Mouse (Mus musculus): ENCODE measurements around the gene Slc35e3. TPM values are rescaled to one million over a fixed set of nuclear protein-coding genes. Genes with fewer than 3 reads are reported as not detected.

Gene Slc35e3
- polyA plus RNA-seq, 1 experiment from 2014 or later: 17.5 TPM

DNA sequence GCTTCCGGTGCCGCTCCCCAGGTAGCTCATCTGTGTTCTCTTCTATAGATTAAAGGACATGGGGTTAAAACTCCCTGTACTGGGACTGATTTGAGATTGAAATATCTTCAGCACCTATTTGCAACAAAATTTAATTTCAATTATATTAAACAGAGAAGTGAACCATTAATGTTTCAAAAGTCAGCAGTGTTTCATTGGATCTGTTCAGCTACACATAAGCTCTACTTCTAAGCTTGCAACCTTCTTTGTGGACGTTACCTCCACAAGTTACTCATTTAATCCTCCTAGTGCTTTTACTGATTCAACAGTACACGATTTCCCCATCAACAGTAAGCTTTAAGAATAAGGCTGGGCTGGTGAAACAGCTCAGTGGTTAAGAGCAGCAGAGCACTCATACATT lies 51.1 kb downstream of the Slc35e3 start:
- H3K9me3 ChIP-seq: no peaks in the 10 kb centered on the region
- 89% methylated on average over 4 of the region's 4 CpGs for WGBS
- H3K4me3 ChIP-seq: no peak overlapping the region

DNA sequence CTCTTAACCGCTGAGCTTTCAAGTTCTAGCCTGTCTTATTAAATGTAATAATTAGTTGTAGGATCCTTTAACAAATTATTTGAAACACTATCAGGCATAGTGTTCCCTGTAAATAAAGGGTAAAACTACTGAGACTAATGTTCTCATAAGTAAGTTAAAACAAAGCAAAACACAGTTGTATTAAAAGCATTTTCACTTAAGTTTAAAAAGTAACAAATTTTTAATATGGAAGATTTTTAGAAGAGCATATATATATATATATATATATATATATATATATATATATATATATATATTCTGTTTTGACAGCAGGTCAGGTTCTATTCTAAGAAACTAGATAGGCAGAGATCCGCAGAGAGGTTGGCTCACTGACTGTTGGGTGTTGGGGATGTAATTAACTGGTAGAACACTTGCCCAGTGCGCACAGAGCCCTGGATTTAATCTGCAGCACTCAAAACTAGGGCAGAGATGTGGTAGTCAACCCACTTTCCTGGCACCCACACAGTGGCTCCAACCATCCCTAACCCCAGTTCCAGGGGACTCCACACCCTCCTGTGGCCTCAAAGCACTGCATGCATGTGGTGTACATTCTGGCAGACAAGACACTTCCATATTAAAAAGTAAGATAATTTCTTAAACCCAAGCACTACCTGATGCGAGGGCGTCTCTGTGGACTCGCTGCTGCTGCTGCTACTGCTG lies 51.8 kb downstream of the Slc35e3 start:
- Histone ChIP-seq H3K4me2 (no peak overlapping the region), H3K4me1 (no peaks in the 10 kb centered on the region), H3K27me3 (no peaks in the 10 kb centered on the region), H3K9ac (no peak overlapping the region), H3K9me3 (no peaks in the 10 kb centered on the region), H3K36me3 (peaks cover 91% of the 10 kb centered on the region), H3K4me3 (no peak overlapping the region), H3K27ac (no peak overlapping the region)
- no peak for ATAC-seq (ENCODE audit: borderline replicate concordance, extremely low read depth, low FRiP score, low TSS enrichment)
- WGBS: 95% methylated on average over 6 of the region's 6 CpGs

More for the DNA sequence above, 51.1 kb downstream of the Slc35e3 start:
- no peaks in the 10 kb centered on the region for H3K27me3 ChIP-seq
- ATAC-seq (ENCODE audit: borderline replicate concordance, extremely low read depth, low FRiP score, low TSS enrichment): no peak
- no peak overlapping the region for H3K27ac ChIP-seq
- H3K36me3 ChIP-seq: peaks cover 92% of the 10 kb centered on the region
- H3K9ac ChIP-seq: no peak overlapping the region
- H3K4me2 ChIP-seq: no peak overlapping the region
- H3K4me1 ChIP-seq: no peaks in the 10 kb centered on the region

DNA sequence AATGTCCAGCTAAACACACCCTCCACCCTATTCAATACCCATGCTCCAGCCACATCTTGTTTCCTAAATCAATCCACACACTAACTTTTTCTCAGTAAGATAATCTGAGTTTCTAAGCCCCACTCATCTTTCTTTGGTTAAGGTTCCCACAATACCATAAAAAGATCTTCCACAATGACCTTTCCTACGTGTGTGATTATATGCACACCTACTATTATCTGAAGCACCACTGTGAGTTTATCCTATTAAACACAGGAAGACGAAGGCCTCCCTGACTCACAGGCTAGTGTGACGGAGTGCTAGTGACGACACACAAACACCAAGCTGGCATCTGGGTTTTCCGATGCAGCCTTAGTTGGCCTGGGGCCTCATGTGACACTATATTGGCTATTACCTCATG lies 53.2 kb downstream of the Slc35e3 start:
- Histone ChIP-seq H3K27me3 (no peaks in the 10 kb centered on the region), H3K36me3 (peaks cover 91% of the 10 kb centered on the region), H3K4me2 (no peak overlapping the region), H3K9ac (no peak overlapping the region), H3K9me3 (no peaks in the 10 kb centered on the region), H3K4me1 (no peaks in the 10 kb centered on the region), H3K27ac (no peak overlapping the region), H3K4me3 (no peak overlapping the region)
- no peak for ATAC-seq (ENCODE audit: borderline replicate concordance, extremely low read depth, low FRiP score, low TSS enrichment)
- 85% methylated on average over 5 of the region's 5 CpGs for WGBS

DNA sequence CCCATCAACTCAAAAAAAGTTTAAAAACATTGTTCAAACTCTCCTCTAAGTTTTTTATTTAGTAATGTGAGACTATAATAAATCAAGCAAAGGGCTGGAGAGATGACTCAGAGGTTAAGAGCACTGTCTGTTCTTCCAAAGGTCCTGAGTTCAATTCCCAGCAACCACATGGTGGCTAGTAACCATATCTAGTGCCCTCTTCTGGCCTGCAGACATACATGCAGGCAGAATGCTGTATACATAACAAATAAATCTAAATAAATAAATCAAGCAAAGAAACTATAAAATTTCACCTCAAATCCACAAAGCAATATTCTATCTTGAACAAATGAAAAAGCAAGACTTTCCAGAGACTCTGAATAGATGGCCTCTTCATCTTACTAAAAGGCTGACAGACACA lies 54.0 kb downstream of the Slc35e3 start:
- no peak for ATAC-seq (ENCODE audit: borderline replicate concordance, extremely low read depth, low FRiP score, low TSS enrichment)
- H3K9me3 ChIP-seq: no peaks in the 10 kb centered on the region
- no peak overlapping the region for H3K4me2 ChIP-seq

DNA sequence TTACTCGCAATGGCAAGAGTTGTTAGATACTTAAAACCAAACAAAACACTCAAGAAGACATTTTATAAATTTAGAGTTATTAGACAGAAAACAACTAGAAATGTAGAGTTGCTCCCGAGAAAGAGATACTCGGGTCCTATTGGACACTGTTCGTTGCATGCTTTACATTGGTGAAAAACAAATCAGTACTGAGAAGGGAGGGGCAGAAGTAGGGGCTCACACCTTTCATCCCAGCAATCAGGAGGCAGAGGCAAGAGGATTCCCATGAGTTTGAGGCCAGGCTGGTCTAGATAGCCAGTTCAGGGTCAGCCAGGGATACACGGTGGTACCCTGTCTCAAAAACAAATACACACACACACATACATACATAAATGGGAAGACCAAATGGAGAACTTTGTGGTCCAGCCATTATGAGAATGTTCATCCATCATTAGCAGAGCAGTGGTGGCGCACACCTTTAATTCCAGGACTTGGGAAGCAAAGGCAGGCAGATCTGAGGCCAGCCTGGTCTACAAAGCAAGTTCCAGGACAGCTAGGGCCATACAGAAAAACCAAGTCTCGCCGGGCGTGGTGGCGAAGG lies 54.7 kb downstream of the Slc35e3 start:
- Histone ChIP-seq H3K36me3 (peaks cover 80% of the 10 kb centered on the region), H3K4me1 (no peaks in the 10 kb centered on the region), H3K9ac (no peak overlapping the region), H3K27ac (no peak overlapping the region), H3K4me3 (no peak overlapping the region), H3K4me2 (no peak overlapping the region), H3K27me3 (no peaks in the 10 kb centered on the region), H3K9me3 (no peaks in the 10 kb centered on the region)
- no peak for ATAC-seq (ENCODE audit: borderline replicate concordance, extremely low read depth, low FRiP score, low TSS enrichment)
- 91% methylated on average over 10 of the region's 10 CpGs for WGBS

More for the DNA sequence above, 54.0 kb downstream of the Slc35e3 start:
- H3K4me3 ChIP-seq: no peak overlapping the region
- H3K27ac ChIP-seq: no peak overlapping the region
- H3K36me3 ChIP-seq: peaks cover 87% of the 10 kb centered on the region
- H3K9ac ChIP-seq: no peak overlapping the region
- H3K4me1 ChIP-seq: no peaks in the 10 kb centered on the region
- H3K27me3 ChIP-seq: no peaks in the 10 kb centered on the region

DNA sequence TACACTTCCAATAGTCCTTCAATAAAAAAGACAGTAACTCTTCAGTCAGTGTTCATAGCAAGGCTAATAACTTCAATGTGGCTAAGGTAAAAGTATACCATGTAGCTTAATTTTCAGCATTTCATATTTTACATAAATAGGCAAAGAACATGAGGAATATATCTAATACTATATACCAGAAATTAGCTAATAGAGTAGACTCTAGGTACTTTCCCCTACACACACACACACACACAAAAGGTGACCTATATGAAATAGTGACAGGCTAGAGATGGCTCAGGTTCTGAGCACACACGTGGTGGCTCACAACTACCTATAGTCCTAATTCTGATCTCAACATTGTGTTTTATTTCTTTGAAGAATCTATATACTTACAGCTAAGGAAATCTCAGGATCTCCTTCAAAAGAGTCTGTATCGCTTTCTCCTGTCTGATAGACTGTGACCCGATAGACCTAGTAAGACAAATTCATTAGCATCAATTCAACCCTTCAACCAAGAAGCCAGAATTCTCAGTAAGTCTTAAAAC lies 55.3 kb downstream of the Slc35e3 start:
- Histone ChIP-seq H3K36me3 (peaks cover 74% of the 10 kb centered on the region), H3K27ac (no peak overlapping the region), H3K9me3 (no peaks in the 10 kb centered on the region), H3K27me3 (no peaks in the 10 kb centered on the region), H3K4me1 (no peaks in the 10 kb centered on the region), H3K9ac (no peak overlapping the region), H3K4me2 (no peak overlapping the region), H3K4me3 (no peak overlapping the region)
- ATAC-seq (ENCODE audit: borderline replicate concordance, extremely low read depth, low FRiP score, low TSS enrichment): no peak
- 94% methylated on average over 3 of the region's 3 CpGs for WGBS

DNA sequence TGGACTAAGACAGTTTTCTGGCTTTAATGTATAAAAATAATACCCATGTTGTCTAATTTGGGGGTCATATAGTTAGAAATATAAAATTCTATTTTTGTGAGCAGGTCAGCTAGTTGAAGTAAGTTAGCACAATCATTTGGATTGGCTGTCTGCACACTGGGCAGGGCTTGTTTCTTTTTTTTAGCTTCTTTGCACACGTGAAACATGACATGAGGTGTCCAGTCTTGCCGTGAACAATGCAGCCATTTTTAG lies 56.1 kb downstream of the Slc35e3 start:
- no peak for ATAC-seq (ENCODE audit: borderline replicate concordance, extremely low read depth, low FRiP score, low TSS enrichment)
- Histone ChIP-seq H3K4me2 (no peak overlapping the region), H3K4me1 (no peaks in the 10 kb centered on the region), H3K27me3 (no peaks in the 10 kb centered on the region), H3K4me3 (no peak overlapping the region), H3K9ac (no peak overlapping the region), H3K9me3 (no peaks in the 10 kb centered on the region), H3K36me3 (peaks cover 65% of the 10 kb centered on the region), H3K27ac (no peak overlapping the region)
- 73% methylated on average over 2 of the region's 2 CpGs for WGBS

DNA sequence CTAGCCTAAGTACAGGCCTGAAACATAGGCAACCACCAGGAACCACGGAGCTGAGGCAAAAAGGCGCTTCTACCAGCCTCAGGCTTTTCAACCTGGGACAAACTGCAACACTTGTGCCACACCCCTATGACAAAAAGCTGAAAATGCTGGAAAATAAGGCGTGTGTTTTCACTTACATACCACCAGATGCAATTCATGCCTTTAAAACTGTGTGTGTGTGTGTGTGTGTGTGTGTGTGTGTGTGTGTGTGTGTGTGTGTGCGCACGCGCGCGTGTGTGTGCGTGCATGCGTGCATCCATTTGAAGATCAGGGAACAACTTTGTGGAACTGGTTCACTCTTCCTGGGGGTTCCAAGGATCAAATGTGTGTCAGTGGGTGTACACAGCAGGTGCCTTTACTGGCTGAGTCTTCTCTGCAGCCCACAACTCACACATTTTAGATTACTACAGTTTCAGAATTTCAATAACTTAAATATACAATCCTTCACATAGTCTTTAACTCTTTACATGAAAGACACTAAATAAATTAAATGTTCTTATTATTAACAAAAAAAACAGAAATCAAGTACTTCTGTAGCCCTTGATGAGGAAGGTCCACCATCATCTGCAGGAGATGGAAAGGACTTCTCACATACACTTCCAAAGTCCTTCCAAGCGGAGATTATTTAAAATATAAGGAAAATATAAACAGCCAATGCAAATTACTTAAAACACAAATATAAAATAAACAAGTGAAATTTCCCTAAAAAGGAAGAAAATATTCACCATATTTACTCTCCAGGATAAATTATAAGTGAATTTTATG lies 56.7 kb downstream of the Slc35e3 start:
- H3K36me3 ChIP-seq: peaks cover 60% of the 10 kb centered on the region

DNA sequence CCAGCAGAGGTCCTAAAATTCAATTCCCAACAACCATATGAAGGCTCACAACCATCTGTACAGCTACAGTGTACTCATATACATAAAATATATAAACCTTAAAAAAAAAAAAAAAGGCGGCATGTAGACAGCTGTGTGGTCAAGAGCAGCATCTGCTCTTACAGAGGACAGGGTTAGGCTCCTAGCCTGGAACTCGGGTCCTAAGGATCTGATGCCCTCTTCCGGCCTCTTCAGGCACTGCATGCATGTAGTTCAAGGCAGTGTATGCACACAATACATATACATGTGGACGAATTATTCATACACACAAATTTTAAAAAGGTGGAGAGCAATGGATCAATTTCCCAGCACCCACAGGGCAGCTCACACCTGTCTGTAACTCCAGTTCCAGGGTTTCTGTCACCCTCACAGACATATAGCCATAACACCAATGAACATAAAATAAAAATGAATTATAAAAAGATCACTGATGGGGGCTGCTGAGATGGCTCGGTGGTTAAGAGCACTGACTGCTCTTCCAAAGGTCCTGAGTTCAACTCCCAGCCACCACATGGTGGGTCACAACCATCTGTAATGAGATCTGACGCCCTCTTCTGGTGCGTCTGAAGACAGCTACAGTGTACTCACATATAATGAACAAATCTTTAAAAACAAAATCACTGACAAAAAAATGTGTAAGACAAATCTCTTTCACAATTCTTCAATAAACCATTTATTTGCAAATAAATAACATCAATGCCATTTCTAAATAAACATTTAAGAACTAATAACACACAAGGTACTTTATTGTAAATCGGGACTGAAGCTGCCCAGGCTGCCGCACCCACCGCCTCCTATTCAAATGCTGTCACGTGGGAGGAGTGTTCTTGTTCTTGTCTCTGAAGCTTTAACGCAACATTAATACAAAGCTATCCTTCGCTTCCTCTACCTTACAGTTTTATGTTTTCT lies 57.7 kb downstream of the Slc35e3 start:
- Histone ChIP-seq H3K27ac (no peak overlapping the region), H3K27me3 (no peaks in the 10 kb centered on the region), H3K4me2 (no peak overlapping the region), H3K9me3 (no peaks in the 10 kb centered on the region), H3K4me1 (no peaks in the 10 kb centered on the region), H3K4me3 (no peak overlapping the region), H3K36me3 (peaks cover 56% of the 10 kb centered on the region), H3K9ac (no peak overlapping the region)
- ATAC-seq (ENCODE audit: borderline replicate concordance, extremely low read depth, low FRiP score, low TSS enrichment): peak; percentile 35
- 81% methylated on average over 13 of the region's 13 CpGs for WGBS

More for the DNA sequence above, 56.7 kb downstream of the Slc35e3 start:
- Histone ChIP-seq H3K4me2 (no peak overlapping the region), H3K4me3 (no peak overlapping the region), H3K9me3 (no peaks in the 10 kb centered on the region), H3K9ac (no peak overlapping the region), H3K27me3 (no peaks in the 10 kb centered on the region), H3K4me1 (no peaks in the 10 kb centered on the region), H3K27ac (no peak overlapping the region)
- WGBS: 93% methylated on average over 11 of the region's 11 CpGs
- no peak for ATAC-seq (ENCODE audit: borderline replicate concordance, extremely low read depth, low FRiP score, low TSS enrichment)

DNA sequence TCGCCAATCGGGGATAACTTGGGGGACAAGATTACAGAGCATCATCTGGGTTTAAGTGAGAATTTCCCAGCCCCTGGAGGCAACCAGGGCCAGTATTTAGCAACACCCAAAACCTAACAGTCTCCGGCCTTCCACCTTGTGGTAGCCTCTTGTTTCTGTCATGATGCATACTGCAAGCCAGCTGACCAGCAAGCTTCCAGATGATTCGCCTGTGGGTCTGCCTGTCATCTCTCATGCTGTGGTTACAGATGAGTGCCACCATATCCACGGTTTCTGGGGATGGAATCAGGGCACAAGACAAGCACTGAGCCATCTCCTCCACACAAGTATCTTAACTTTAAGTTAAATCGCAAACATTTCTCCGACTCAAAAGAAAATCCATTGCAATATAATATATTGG lies 58.6 kb downstream of the Slc35e3 start:
- H3K9me3 ChIP-seq: no peaks in the 10 kb centered on the region
- no peak overlapping the region for H3K9ac ChIP-seq
- no peak overlapping the region for H3K4me3 ChIP-seq
- H3K36me3 ChIP-seq: peaks cover 50% of the 10 kb centered on the region
- H3K27ac ChIP-seq: no peak overlapping the region
- H3K4me1 ChIP-seq: no peaks in the 10 kb centered on the region
- ATAC-seq (ENCODE audit: borderline replicate concordance, extremely low read depth, low FRiP score, low TSS enrichment): no peak
- H3K27me3 ChIP-seq: no peaks in the 10 kb centered on the region
- WGBS: 87% methylated on average over 7 of the region's 7 CpGs
- H3K4me2 ChIP-seq: no peak overlapping the region

DNA sequence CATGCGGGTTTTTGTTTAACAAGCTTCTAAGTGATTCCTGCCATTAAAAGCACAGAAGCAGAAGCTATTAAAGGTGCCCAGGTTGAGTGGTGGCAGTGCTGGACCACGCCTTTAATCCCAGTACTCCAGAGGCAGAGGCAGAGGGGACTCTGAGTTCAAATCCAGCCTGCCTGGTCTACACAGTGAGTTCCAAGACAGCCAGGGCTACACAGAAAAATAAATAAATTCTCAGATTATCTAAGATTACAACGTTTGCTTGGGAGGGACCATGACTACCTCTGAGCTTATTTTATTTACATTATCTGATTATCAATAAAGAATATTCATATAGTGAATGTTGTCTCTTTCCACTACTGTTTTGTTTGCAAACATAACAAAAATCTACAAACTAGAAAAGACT lies 59.1 kb downstream of the Slc35e3 start:
- WGBS: 65% methylated on average over 3 of the region's 3 CpGs
- Histone ChIP-seq H3K27ac (no peak overlapping the region), H3K4me3 (no peak overlapping the region), H3K9ac (no peak overlapping the region), H3K9me3 (no peaks in the 10 kb centered on the region), H3K4me2 (no peak overlapping the region), H3K27me3 (no peaks in the 10 kb centered on the region), H3K36me3 (peaks cover 45% of the 10 kb centered on the region), H3K4me1 (no peaks in the 10 kb centered on the region)
- no peak for ATAC-seq (ENCODE audit: borderline replicate concordance, extremely low read depth, low FRiP score, low TSS enrichment)
